Mouse (Mus musculus) embryonic fibroblast, embryonic 13.5 days (primary cell): ENCODE data around the gene Runx1.

Experiments
- CTCF ChIP-seq: IDR thresholded peaks from 2 replicates; pipeline ENCODE4 v1.5.1; 2011; ENCODE audit warnings: mild to moderate bottlenecking, control low read depth, low read length, moderate library complexity, borderline replicate concordance; ENCODE audit not compliant: insufficient read depth
- POLR2A ChIP-seq: IDR thresholded peaks from 2 replicates; pipeline ENCODE4 v1.6.1; 2011; ENCODE audit warnings: low read depth, mild to moderate bottlenecking, control low read depth, low read length, moderate library complexity

- no peak for TF ChIP-seq POLR2A
- TF ChIP-seq CTCF: no peak
Observed at GRCm38 (mm10) chr16:92745239-92745638, 80.7 kb downstream of the Runx1 start.
